In the genomic region with DNA sequence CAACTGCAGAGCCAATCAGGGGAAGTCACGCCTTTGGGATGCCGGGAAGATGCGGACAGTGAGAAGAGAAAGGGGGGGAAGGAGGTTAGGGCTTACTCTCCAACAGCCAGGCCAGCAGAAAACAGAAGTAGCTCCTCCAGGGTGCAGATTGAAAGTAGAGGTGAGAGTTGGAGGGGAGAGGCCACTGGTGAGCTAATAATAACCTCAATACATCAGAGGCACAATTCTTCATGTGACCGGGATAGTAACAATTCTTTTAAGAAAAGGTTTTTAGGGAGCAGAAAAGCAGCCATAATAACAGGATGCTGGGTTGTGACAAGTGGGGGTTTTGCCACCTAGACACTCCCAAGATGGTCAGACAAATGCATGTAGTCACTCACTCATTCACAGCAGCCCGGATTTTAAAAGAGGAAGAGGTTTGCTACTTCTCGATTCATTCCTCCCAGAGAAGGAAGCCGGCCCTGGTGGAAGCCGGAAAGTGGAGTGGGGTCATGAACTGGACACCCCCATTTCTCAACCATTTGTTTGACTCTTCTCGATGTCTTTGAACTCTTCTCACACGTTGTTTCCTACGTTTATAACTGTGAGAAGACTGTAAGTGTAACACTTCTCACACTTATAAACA, we compare ENCODE assay signal across 21 mouse cellular contexts.
A peak's percentile ranks its signal among the peaks of the same experiment; 100 is the strongest.
DNase-seq lines count a peak whose midpoint lies in the region; ATAC-seq and TF ChIP-seq lines count a peak whose summit lies in the region.
"Had no signal": no experiment of that assay in that cellular context is flagged by ENCODE, and none has a peak within 500 bp of the region (broad histone marks: within the 10 kb centered on the region; RNA-seq: fewer than 3 reads in every experiment).

No protein-coding gene starts in this region.

- peak; percentile 84 for ATAC-seq in granulocyte monocyte progenitor cell, adult 5-6 weeks (replicated peaks; ENCODE audit: poor library complexity, severe bottlenecking)
- peak; percentile 69 for ATAC-seq in neutrophil, adult 5-6 weeks (ENCODE audit: extremely low read depth, insufficient number of reproducible peaks, low FRiP score, poor library complexity, severe bottlenecking)
- ATAC-seq: forebrain, embryonic 16.5 days; hindbrain, embryonic 16.5 days had no signal

- H3K4me1 ChIP-seq in lung, adult 2 months (ENCODE audit: control insufficient read depth, insufficient read depth, low read length) = no peaks in the 10 kb centered on the region
- H3K4me1 ChIP-seq: embryonic facial prominence, embryonic 13.5 days; limb, embryonic 13.5 days; midbrain, embryonic 12.5 days had no signal

- TF ChIP-seq CTCF in lung, adult 2 months (IDR thresholded peaks at IDR 0.05; ENCODE audit: insufficient read depth, low read length) = no peak

- no peak for TF ChIP-seq POLR2A in lung, adult 2 months (IDR thresholded peaks at IDR 0.05; ENCODE audit: borderline replicate concordance, extremely low read depth, low read depth, low read length)

- peak; percentile 2 to 8 for DNase-seq in adrenal gland, postnatal 36 days
- DNase-seq in adrenal gland, adult 8-10 months = no peak
- DNase-seq in lung, adult 18-20 months = peak; percentile 18 to 29
- no peak for DNase-seq in lung, adult 2 months
- DNase-seq in testis, postnatal 14 days (ENCODE audit: low spot score) = no peak
- DNase-seq in thymus, postnatal 10 days (ENCODE audit: low spot score in 2 of 2) = no peak
- DNase-seq: adrenal gland, postnatal 14 days; cerebellum, adult 2 months; gastrocnemius, adult 2 months; heart, postnatal 10 days; kidney, adult 18-20 months; kidney, postnatal 14 days; lung, embryonic 14.5 days; thymus, postnatal 14 days had no signal

- WGBS in lung, adult 2 months = 39% methylated on average over 11 of the region's 11 CpGs

- H3K4me3 ChIP-seq in lung, adult 2 months (replicated peaks; ENCODE audit: extremely low read depth, low read depth, low read length) = no peak overlapping the region
- H3K4me3 ChIP-seq: embryonic facial prominence, embryonic 13.5 days; gastrocnemius, adult 2 months; limb, embryonic 13.5 days; midbrain, embryonic 12.5 days had no signal

Comparison
In these comparisons a context has a peak if more than half of its experiments do, and no peak if none do; other contexts are left out.
1. DNase-seq: peak in adrenal gland, postnatal 36 days (2 of 2) and lung, adult 18-20 months (2 of 2); none in adrenal gland, adult 8-10 months (single experiment), lung, adult 2 months (single experiment), testis, postnatal 14 days (single experiment) and thymus, postnatal 10 days (0 of 2).